Mouse (Mus musculus) midbrain, embryonic 15.5 days (tissue): ENCODE data around the gene Azi2. TPM values are rescaled to one million over a fixed set of nuclear protein-coding genes. Genes with fewer than 3 reads are reported as not detected.

Experiments used
- ATAC-seq: fragments of 200-750 bp; cut with Nextera tagmentation; replicated peaks from 2 replicates; pipeline ENCODE4 v1.8.0; 2017; ENCODE audit warnings: moderate TSS enrichment
- H3K27ac ChIP-seq: fragments of 300-500 bp; sonication (generic); 2 replicates; pipeline ENCODE4 v1.5.1; 2015; ENCODE audit warnings: mild to moderate bottlenecking, inconsistent platforms
- H3K27me3 ChIP-seq: fragments of 300-500 bp; sonication (generic); replicated peaks from 2 replicates; pipeline ENCODE4 v1.6.1; 2015; ENCODE audit warnings: inconsistent platforms
- H3K36me3 ChIP-seq: fragments of 300-500 bp; sonication (generic); replicated peaks from 2 replicates; pipeline ENCODE4 v1.6.1; 2015; ENCODE audit warnings: inconsistent platforms
- H3K4me1 ChIP-seq: fragments of 300-500 bp; sonication (generic); 2 replicates; pipeline ENCODE4 v1.6.1; 2015; ENCODE audit warnings: inconsistent platforms
- H3K4me2 ChIP-seq: fragments of 300-500 bp; sonication (generic); 2 replicates; pipeline ENCODE4 v1.6.1; 2015; ENCODE audit warnings: inconsistent platforms, mild to moderate bottlenecking, moderate library complexity
- H3K4me3 ChIP-seq: fragments of 300-500 bp; sonication (generic); 2 replicates; pipeline ENCODE4 v1.5.1; 2015; ENCODE audit warnings: mild to moderate bottlenecking, inconsistent platforms
- H3K9ac ChIP-seq: fragments of 300-500 bp; sonication (generic); 2 replicates; pipeline ENCODE4 v1.6.1; 2015; ENCODE audit warnings: mild to moderate bottlenecking, inconsistent platforms
- H3K9me3 ChIP-seq: fragments of 300-500 bp; sonication (generic); 2 replicates; pipeline ENCODE4 v1.6.1; 2016; ENCODE audit warnings: inconsistent platforms
- WGBS: fragments of 180-500 bp; shearing (Covaris S2); methylation state at CpG from one replicate; pipeline ENCODE4 v1.1.7; 2015; ENCODE audit warnings: mixed read lengths; 5-methylcytosine and 5-hydroxymethylcytosine counted together
- polyA plus RNA-seq: library from polyadenylated mRNA; unstranded; fragments of >200 nt; fragmentation: Nextera tagmentation; extraction: Ambion mirVana; gene quantifications from 2 replicates; pipeline ENCODE4 v1.2.1, GENCODE M21; 2015

Azi2 gene
- polyA plus RNA-seq, 1 experiment from 2014 or later: 74.0 TPM

DNA sequence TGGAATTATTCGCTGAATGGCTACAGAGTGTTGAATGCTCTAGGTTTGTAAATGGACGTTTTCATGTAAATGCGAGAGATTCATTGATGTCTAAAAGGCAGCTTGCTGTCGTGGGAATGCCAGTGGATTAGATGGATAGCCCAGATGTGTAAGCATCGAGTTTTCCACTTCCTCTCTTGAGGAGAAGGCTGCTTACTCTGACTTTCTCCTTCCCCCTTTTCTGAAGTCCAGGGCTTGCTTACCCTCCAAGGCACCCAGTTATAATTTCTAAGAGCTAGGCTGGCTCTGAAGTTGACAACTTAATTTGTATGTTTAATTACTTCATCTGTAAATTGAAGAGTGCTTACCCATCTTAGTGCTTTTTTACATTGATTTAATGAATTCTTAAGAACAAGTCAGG lies 1.3 kb downstream of the Azi2 start:
- WGBS: 19% methylated on average over 5 of the region's 5 CpGs
- ATAC-seq: no peak
- no peaks in the 10 kb centered on the region for H3K36me3 ChIP-seq
- no peaks in the 10 kb centered on the region for H3K9me3 ChIP-seq
- no peak overlapping the region for H3K27ac ChIP-seq
- H3K4me3 ChIP-seq: peak overlapping the region; percentile 57
- peaks cover 23% of the 10 kb centered on the region for H3K4me1 ChIP-seq
- H3K9ac ChIP-seq: peak overlapping the region; percentile 67; the same call in 1 of the 2 replicates
- peak overlapping the region; percentile 76 for H3K4me2 ChIP-seq
- no peaks in the 10 kb centered on the region for H3K27me3 ChIP-seq

- Histone ChIP-seq H3K36me3 (no peaks in the 10 kb centered on the region), H3K27ac (no peak overlapping the region), H3K4me1 (peaks cover 23% of the 10 kb centered on the region), H3K9me3 (no peaks in the 10 kb centered on the region), H3K9ac (no peak overlapping the region), H3K27me3 (no peaks in the 10 kb centered on the region), H3K4me3 (no peak overlapping the region), H3K4me2 (no peak overlapping the region)
- ATAC-seq: no peak
- WGBS: 89% methylated on average over 4 of the region's 4 CpGs
These were observed 2.4 kb downstream of the Azi2 start for GRCm38 (mm10) chr9:118042738-118043137.

DNA sequence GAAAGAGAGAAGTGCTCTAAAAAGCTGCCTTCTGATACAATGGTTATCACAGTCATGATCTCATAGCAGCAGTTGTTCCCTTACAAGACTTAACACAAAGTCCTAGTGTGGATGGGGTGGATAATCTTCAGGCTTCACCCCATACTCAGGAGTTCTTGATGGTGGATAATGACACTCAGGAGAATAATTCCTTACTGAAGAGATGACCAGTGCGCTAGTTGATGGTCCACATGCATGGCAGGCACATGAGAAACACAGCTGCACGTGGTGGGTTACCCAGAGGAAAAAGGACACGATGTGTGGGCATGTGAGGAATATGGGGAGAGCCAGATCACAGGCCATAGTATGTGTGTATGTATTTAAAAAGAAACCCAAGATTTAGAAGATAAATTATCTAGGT lies 3.3 kb downstream of the Azi2 start:
- H3K4me1 ChIP-seq: peaks cover 23% of the 10 kb centered on the region
- H3K36me3 ChIP-seq: 0 out of 2 replicates have a peak, but pooled peaks cover 3% of the 10 kb centered on the region
- no peak overlapping the region for H3K4me2 ChIP-seq
- H3K27me3 ChIP-seq: no peaks in the 10 kb centered on the region
- H3K9me3 ChIP-seq: no peaks in the 10 kb centered on the region
- H3K4me3 ChIP-seq: no peak overlapping the region
- H3K27ac ChIP-seq: no peak overlapping the region
- no peak overlapping the region for H3K9ac ChIP-seq
- 95% methylated on average over 3 of the region's 3 CpGs for WGBS
- no peak for ATAC-seq

DNA sequence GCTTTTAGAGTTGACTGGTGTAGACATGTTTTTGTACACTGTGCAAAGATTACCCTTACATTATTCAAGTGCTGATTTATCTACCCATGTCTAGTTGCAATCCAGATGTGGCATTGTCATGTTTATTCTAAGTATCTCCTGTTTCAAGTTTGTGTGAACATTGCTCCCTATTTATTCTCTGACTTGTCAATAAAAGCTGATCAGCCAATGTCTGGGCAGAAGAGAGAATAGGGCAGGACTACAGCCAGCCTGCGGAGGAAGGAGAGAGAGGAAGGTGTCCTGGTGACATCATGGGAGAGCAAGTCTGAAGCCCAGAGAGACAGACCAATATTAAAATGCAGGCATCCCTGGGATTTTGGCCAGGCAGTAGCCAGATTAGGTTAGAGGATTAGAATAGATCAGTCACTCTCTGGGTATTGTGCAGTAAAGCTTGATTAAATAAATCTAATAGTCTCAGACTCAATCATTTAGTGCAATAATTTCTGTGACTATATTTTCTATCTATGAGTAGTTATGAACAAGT lies 4.8 kb downstream of the Azi2 start:
- H3K9ac ChIP-seq: no peak overlapping the region
- no peak overlapping the region for H3K27ac ChIP-seq
- 31% methylated on average over 1 of the region's 1 CpGs for WGBS
- H3K4me3 ChIP-seq: no peak overlapping the region
- H3K4me2 ChIP-seq: no peak overlapping the region
- peaks cover 23% of the 10 kb centered on the region for H3K4me1 ChIP-seq
- H3K27me3 ChIP-seq: no peaks in the 10 kb centered on the region
- 0 out of 2 replicates have a peak, but pooled peaks cover 3% of the 10 kb centered on the region for H3K36me3 ChIP-seq
- no peak for ATAC-seq
- no peaks in the 10 kb centered on the region for H3K9me3 ChIP-seq

GRCm38 (mm10) chr9:118053286-118053685 lies 13.0 kb downstream of the Azi2 start:
- WGBS: 42% methylated on average over 1 of the region's 1 CpGs
- no peak for ATAC-seq
- Histone ChIP-seq H3K36me3 (peaks cover 10% of the 10 kb centered on the region; the same call in 1 of the 2 replicates), H3K9ac (no peak overlapping the region), H3K4me2 (no peak overlapping the region), H3K4me1 (no peaks in the 10 kb centered on the region), H3K9me3 (no peaks in the 10 kb centered on the region), H3K27ac (no peak overlapping the region), H3K4me3 (no peak overlapping the region), H3K27me3 (no peaks in the 10 kb centered on the region)

DNA sequence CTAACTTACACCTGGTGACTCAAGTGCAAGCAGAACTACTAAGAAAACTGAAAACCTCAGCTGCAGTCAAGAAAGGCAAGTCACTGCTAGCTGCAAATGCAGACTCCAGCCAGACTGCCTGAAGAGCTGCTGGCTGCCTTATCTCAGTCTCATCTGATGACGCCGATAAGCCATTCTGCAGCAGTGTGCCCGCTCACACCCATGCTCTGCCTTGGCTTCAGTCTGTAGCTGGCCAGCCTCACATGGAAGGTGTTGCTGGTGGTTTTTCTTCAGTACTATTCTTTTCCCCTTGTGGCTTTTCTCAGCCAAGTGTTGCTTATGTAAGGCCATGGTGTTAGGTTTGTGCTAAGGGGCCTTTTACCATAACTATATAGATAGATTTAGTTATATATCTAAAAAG lies 18.8 kb downstream of the Azi2 start:
- Histone ChIP-seq H3K4me1 (no peaks in the 10 kb centered on the region), H3K9ac (no peak overlapping the region), H3K27ac (no peak overlapping the region), H3K9me3 (no peaks in the 10 kb centered on the region), H3K4me2 (no peak overlapping the region), H3K36me3 (peaks cover 21% of the 10 kb centered on the region; the same call in 1 of the 2 replicates), H3K27me3 (no peaks in the 10 kb centered on the region), H3K4me3 (no peak overlapping the region)
- WGBS: 96% methylated on average over 3 of the region's 3 CpGs
- no peak for ATAC-seq

GRCm38 (mm10) chr9:118070442-118070841 lies 30.1 kb downstream of the Azi2 start:
- Histone ChIP-seq H3K4me2 (no peak overlapping the region), H3K27me3 (no peaks in the 10 kb centered on the region), H3K36me3 (0 out of 2 replicates have a peak, but pooled peaks cover 6% of the 10 kb centered on the region), H3K4me3 (no peak overlapping the region), H3K4me1 (no peaks in the 10 kb centered on the region), H3K9me3 (no peaks in the 10 kb centered on the region), H3K9ac (no peak overlapping the region), H3K27ac (no peak overlapping the region)
- ATAC-seq: no peak
- 92% methylated on average over 6 of the region's 6 CpGs for WGBS

GRCm38 (mm10) chr9:118071337-118071736 lies 31.0 kb downstream of the Azi2 start:
- Histone ChIP-seq H3K4me3 (no peak overlapping the region), H3K9ac (no peak overlapping the region), H3K4me2 (no peak overlapping the region), H3K27me3 (no peaks in the 10 kb centered on the region), H3K4me1 (no peaks in the 10 kb centered on the region), H3K9me3 (no peaks in the 10 kb centered on the region), H3K36me3 (0 out of 2 replicates have a peak, but pooled peaks cover 6% of the 10 kb centered on the region), H3K27ac (no peak overlapping the region)
- ATAC-seq: no peak
- WGBS: 85% methylated on average over 3 of the region's 3 CpGs

DNA sequence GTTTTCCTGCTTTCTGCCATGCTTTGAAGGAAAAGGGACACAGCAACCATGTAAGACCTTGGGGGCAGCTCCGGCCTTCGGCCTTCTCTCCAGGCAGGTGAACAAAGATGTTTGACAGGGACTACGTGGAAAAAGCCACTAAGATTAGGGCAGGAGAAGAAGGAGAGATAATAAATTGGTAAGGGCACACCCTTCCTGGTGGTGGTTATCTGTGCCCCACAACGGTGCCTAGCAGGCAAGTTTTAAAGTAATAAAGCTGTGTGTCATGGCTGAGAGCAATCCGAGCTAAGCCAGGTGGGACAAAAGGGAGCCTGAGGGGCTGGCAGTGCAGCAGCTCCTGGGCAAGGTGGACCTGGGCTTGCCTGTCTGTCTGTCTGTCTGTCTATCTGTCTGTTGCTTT lies 31.8 kb downstream of the Azi2 start:
- no peak overlapping the region for H3K4me3 ChIP-seq
- H3K9me3 ChIP-seq: no peaks in the 10 kb centered on the region
- 0 out of 2 replicates have a peak, but pooled peaks cover 3% of the 10 kb centered on the region for H3K36me3 ChIP-seq
- no peak for ATAC-seq
- no peak overlapping the region for H3K27ac ChIP-seq
- H3K4me2 ChIP-seq: no peak overlapping the region
- 84% methylated on average over 5 of the region's 5 CpGs for WGBS
- no peaks in the 10 kb centered on the region for H3K4me1 ChIP-seq
- H3K27me3 ChIP-seq: no peaks in the 10 kb centered on the region
- no peak overlapping the region for H3K9ac ChIP-seq

GRCm38 (mm10) chr9:118073358-118073757 lies 33.1 kb downstream of the Azi2 start:
- no peak overlapping the region for H3K4me2 ChIP-seq
- ATAC-seq: no peak
- 95% methylated on average over 3 of the region's 3 CpGs for WGBS

GRCm38 (mm10) chr9:118082575-118083431 lies 42.5 kb downstream of the Azi2 start:
- Histone ChIP-seq H3K36me3 (no peaks in the 10 kb centered on the region), H3K4me3 (no peak overlapping the region), H3K27me3 (no peaks in the 10 kb centered on the region), H3K4me2 (peak overlapping the region; percentile 37), H3K27ac (no peak overlapping the region), H3K9me3 (no peaks in the 10 kb centered on the region), H3K4me1 (peaks cover 7% of the 10 kb centered on the region; the same call in 1 of the 2 replicates), H3K9ac (no peak overlapping the region)
- 37% methylated on average over 22 of the region's 22 CpGs for WGBS
- no peak for ATAC-seq

More at GRCm38 (mm10) chr9:118073358-118073757, 33.1 kb downstream of the Azi2 start:
- H3K36me3 ChIP-seq: no peaks in the 10 kb centered on the region
- H3K9me3 ChIP-seq: no peaks in the 10 kb centered on the region
- H3K27me3 ChIP-seq: no peaks in the 10 kb centered on the region
- no peak overlapping the region for H3K27ac ChIP-seq
- no peaks in the 10 kb centered on the region for H3K4me1 ChIP-seq
- H3K9ac ChIP-seq: no peak overlapping the region
- no peak overlapping the region for H3K4me3 ChIP-seq

- Histone ChIP-seq H3K27me3 (no peaks in the 10 kb centered on the region), H3K27ac (no peak overlapping the region), H3K4me2 (no peak overlapping the region), H3K9ac (no peak overlapping the region), H3K4me3 (no peak overlapping the region), H3K36me3 (no peaks in the 10 kb centered on the region), H3K9me3 (no peaks in the 10 kb centered on the region), H3K4me1 (peaks cover 7% of the 10 kb centered on the region; the same call in 1 of the 2 replicates)
- 55% methylated on average over 4 of the region's 4 CpGs for WGBS
- no peak for ATAC-seq
These were observed 43.5 kb downstream of the Azi2 start for GRCm38 (mm10) chr9:118083834-118084233.
